Mouse (Mus musculus): ENCODE measurements around the gene Garnl3. TPM values are rescaled to one million over a fixed set of nuclear protein-coding genes. Genes with fewer than 3 reads are reported as not detected.

Garnl3 gene
- polyA plus RNA-seq (2014; fragmentation: Illumina TruSeq; extraction: RNeasy Lipid Tissue Mini Kit (QIAGEN cat#74804); ENCODE audit: low read depth, low replicate concordance), result 2.3 TPM

DNA sequence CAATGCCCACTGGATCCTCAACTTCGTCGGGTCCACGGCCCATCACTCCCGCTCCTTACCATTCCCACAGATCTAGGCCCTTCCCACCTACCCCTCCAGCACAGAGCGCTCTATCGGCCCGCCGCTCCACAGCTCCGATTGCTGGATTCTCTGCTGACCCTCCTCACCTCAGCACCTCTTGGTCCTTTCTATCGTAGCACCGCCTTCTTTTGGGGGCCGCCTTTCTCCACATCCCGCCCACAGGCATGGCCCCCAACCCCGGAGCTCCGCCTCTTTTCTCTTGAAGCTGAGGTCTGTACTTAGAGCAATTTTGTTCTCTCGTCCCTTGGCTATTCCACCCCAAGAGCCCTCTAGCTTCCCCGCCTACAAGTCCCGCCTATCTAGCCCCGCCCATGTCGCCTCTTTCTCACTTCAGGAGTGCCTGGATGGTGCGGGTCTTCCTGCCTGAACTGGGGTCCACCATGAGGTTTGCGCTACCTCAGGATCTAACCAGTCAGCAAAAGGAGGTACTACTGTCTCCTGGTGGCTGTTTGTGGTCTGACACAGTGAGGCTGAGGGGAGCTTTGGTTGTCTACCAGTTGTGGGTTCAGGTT, at the start of gene Garnl3:
Garnl3 (minus strand) TSS at position 155 of the 593 bp plus-strand sequence.

GRCm38 (mm10) chr2:32981725-32982271, 149.7 kb downstream of the Garnl3 start, which contains the start of gene Slc2a8:
Gene Slc2a8, minus strand, starts transcription at chr2:32982083.

DNA sequence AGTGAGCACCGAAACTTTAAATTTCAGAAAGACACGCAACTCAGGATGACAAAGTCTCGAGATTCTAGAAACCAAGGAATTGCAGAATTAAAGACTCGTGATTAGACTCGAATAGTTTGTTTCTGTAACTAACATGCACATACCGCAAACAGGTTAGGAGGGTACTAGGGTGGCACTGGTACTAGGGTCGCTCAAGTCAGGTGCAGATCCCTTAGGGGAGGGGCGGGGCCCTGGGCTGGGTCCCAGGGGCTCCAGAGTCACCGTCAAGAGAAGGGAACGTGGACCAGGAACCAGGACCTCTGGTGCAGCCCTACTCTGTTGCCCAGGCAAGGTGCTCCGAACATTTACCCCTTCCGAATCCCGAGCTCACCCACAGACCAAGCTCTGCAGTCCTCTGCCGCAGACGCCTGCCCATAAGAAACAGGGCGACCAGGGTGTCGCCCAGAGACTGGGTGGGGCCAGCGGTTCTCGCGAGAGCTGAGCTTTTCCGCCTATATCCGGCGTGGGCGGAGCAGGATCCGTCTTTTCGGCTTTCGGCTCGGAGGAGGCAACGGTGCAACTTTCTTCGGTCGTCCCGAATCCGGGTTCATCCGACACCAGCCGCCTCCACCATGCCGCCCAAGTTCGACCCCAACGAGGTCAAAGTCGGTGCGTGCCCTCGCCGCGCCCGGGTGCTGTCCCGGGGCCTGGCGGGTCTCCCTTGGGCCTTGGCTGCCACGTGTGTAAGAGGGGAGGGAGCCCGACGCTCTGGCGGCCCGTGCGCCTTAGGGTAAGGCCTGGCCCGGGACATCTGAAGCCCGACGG, 170.1 kb downstream of the Garnl3 start, which contains the start of the genes Rpl12 and Lrsam1:
Rpl12 (plus strand) TSS at position 368 of the 804 bp plus-strand sequence.
Lrsam1 (minus strand) TSS at position 423 of the 804 bp plus-strand sequence.

Other genes starting within 250 kb of the Garnl3 start
- 240 TPM for gene Rpl12, start 170.1 kb downstream of the Garnl3 start, polyA plus RNA-seq (2014; fragmentation: Illumina TruSeq; extraction: RNeasy Lipid Tissue Mini Kit (QIAGEN cat#74804); ENCODE audit: low read depth, low replicate concordance)
- 6.0 TPM for gene Lrsam1, start 170.0 kb downstream of the Garnl3 start, polyA plus RNA-seq (2014; fragmentation: Illumina TruSeq; extraction: RNeasy Lipid Tissue Mini Kit (QIAGEN cat#74804); ENCODE audit: low read depth, low replicate concordance)
- not detected for gene Slc2a8, start 149.6 kb downstream of the Garnl3 start, polyA plus RNA-seq (2014; fragmentation: Illumina TruSeq; extraction: RNeasy Lipid Tissue Mini Kit (QIAGEN cat#74804); ENCODE audit: low read depth, low replicate concordance)
- gene Angptl2, start 84.4 kb upstream of the Garnl3 start, polyA plus RNA-seq (2014; fragmentation: Illumina TruSeq; extraction: RNeasy Lipid Tissue Mini Kit (QIAGEN cat#74804); ENCODE audit: low read depth, low replicate concordance), result 11.2 TPM
- gene Ralgps1, start 239.8 kb upstream of the Garnl3 start, polyA plus RNA-seq (2014; fragmentation: Illumina TruSeq; extraction: RNeasy Lipid Tissue Mini Kit (QIAGEN cat#74804); ENCODE audit: low read depth, low replicate concordance), result 12.6 TPM